Mouse (Mus musculus) liver, embryonic 15.5 days (tissue): ENCODE measurements at regions not wholly inside any gene's neighbourhood (a gene's known extent, or its start where the extent isn't known, plus 50 kb on each side); places are given as distances from the start of the nearest gene placed in this dataset.

ENCODE experiments used
- ATAC-seq: fragments of 200-750 bp; cut with Nextera tagmentation; 2 replicates; pipeline ENCODE4 v1.8.0; 2017; ENCODE audit warnings: moderate number of reproducible peaks, mild to moderate bottlenecking, moderate library complexity; ENCODE audit not compliant: insufficient read depth
- H3K27ac ChIP-seq: fragments of 300-500 bp; sonication (generic); replicated peaks from 2 replicates; pipeline ENCODE4 v1.5.1; 2015; ENCODE audit warnings: mild to moderate bottlenecking, inconsistent platforms
- H3K27me3 ChIP-seq: fragments of 300-500 bp; sonication (generic); 2 replicates; pipeline ENCODE4 v1.6.1; 2015; ENCODE audit warnings: mild to moderate bottlenecking, inconsistent platforms
- H3K36me3 ChIP-seq: fragments of 300-500 bp; sonication (generic); replicated peaks from 2 replicates; pipeline ENCODE4 v1.6.1; 2015; ENCODE audit warnings: moderate library complexity, mild to moderate bottlenecking, inconsistent platforms
- H3K4me1 ChIP-seq: fragments of 300-500 bp; sonication (generic); replicated peaks from 2 replicates; pipeline ENCODE4 v1.6.1; 2015; ENCODE audit warnings: inconsistent platforms
- H3K4me2 ChIP-seq: fragments of 300-500 bp; sonication (generic); 2 replicates; pipeline ENCODE4 v1.6.1; 2015; ENCODE audit warnings: moderate library complexity, mild to moderate bottlenecking, inconsistent platforms
- H3K4me3 ChIP-seq: fragments of 300-500 bp; sonication (generic); replicated peaks from 2 replicates; pipeline ENCODE4 v1.5.1; 2015; ENCODE audit warnings: mild to moderate bottlenecking, inconsistent platforms
- H3K9ac ChIP-seq: fragments of 300-500 bp; sonication (generic); 2 replicates; pipeline ENCODE4 v1.6.1; 2015; ENCODE audit warnings: moderate library complexity, mild to moderate bottlenecking, inconsistent platforms
- H3K9me3 ChIP-seq: fragments of 300-500 bp; sonication (generic); replicated peaks from 2 replicates; pipeline ENCODE4 v1.6.1; 2016; ENCODE audit warnings: inconsistent platforms
- WGBS: fragments of 180-500 bp; shearing (Covaris S2); methylation state at CpG from one replicate; pipeline ENCODE4 v1.1.7; 2015; ENCODE audit warnings: mixed read lengths; ENCODE audit not compliant: insufficient replicate concordance; 5-methylcytosine and 5-hydroxymethylcytosine counted together

- H3K9ac ChIP-seq, result no peak overlapping the region
- peak; percentile 98 for ATAC-seq
- no peaks in the 10 kb centered on the region for H3K27me3 ChIP-seq
- 0 out of 2 replicates have a peak overlapping the region, but pooled peaks have one; percentile 29 for H3K27ac ChIP-seq
- H3K4me3 ChIP-seq, result no peak overlapping the region
- peaks cover 26% of the 10 kb centered on the region for H3K4me1 ChIP-seq
- no peaks in the 10 kb centered on the region for H3K9me3 ChIP-seq
- 29% methylated on average over 3 of the region's 3 CpGs for WGBS
- no peaks in the 10 kb centered on the region for H3K36me3 ChIP-seq
- peak overlapping the region; percentile 47 for H3K4me2 ChIP-seq
Measured at GRCm38 (mm10) chr1:55946786-55947549, 541.2 kb downstream of the Plcl1 start.

- H3K27me3 ChIP-seq, result no peaks in the 10 kb centered on the region
- no peak overlapping the region for H3K9ac ChIP-seq
- 0 out of 2 replicates have a peak overlapping the region, but pooled peaks have one; percentile 45 for H3K27ac ChIP-seq
- H3K4me2 ChIP-seq, result no peak overlapping the region
- H3K36me3 ChIP-seq, result no peaks in the 10 kb centered on the region
- no peak for ATAC-seq
- WGBS, result 74% methylated on average over 5 of the region's 5 CpGs
- H3K4me1 ChIP-seq, result peaks cover 27% of the 10 kb centered on the region
- H3K9me3 ChIP-seq, result no peaks in the 10 kb centered on the region
- H3K4me3 ChIP-seq, result no peak overlapping the region
Measured at GRCm38 (mm10) chr1:55947618-55948283, 542.0 kb downstream of the Plcl1 start.

- Histone ChIP-seq H3K9ac (no peak overlapping the region), H3K4me3 (no peak overlapping the region), H3K27ac (no peak overlapping the region), H3K27me3 (no peaks in the 10 kb centered on the region), H3K4me2 (no peak overlapping the region), H3K9me3 (no peaks in the 10 kb centered on the region), H3K36me3 (no peaks in the 10 kb centered on the region), H3K4me1 (peaks cover 27% of the 10 kb centered on the region)
- WGBS, result 74% methylated on average over 4 of the region's 4 CpGs
- no peak for ATAC-seq
Measured at GRCm38 (mm10) chr1:55949606-55950005, 543.9 kb downstream of the Plcl1 start.

- no peaks in the 10 kb centered on the region for H3K9me3 ChIP-seq
- no peaks in the 10 kb centered on the region for H3K36me3 ChIP-seq
- peaks cover 4% of the 10 kb centered on the region; the same call in 1 of the 2 replicates for H3K4me1 ChIP-seq
- no peak overlapping the region for H3K27ac ChIP-seq
- no peak overlapping the region for H3K4me3 ChIP-seq
- H3K9ac ChIP-seq, result no peak overlapping the region
- 59% methylated on average over 11 of the region's 11 CpGs for WGBS
- no peaks in the 10 kb centered on the region for H3K27me3 ChIP-seq
- peak overlapping the region; percentile 23; the same call in 1 of the 2 replicates for H3K4me2 ChIP-seq
- no peak for ATAC-seq
Measured at GRCm38 (mm10) chr1:55957804-55958445, 552.2 kb downstream of the Plcl1 start.

- Histone ChIP-seq H3K36me3 (no peaks in the 10 kb centered on the region), H3K9me3 (no peaks in the 10 kb centered on the region), H3K27me3 (no peaks in the 10 kb centered on the region), H3K4me2 (no peak overlapping the region), H3K4me1 (peaks cover 4% of the 10 kb centered on the region; the same call in 1 of the 2 replicates), H3K27ac (no peak overlapping the region), H3K4me3 (no peak overlapping the region), H3K9ac (no peak overlapping the region)
- 22% methylated on average over 6 of the region's 6 CpGs for WGBS
- no peak for ATAC-seq
Measured at GRCm38 (mm10) chr1:55960291-55960690, 554.6 kb downstream of the Plcl1 start.

GRCm38 (mm10) chr1:55963867-55964266 lies 558.1 kb downstream of the Plcl1 start:
- Histone ChIP-seq H3K4me1 (peaks cover 4% of the 10 kb centered on the region; the same call in 1 of the 2 replicates), H3K9me3 (no peaks in the 10 kb centered on the region), H3K36me3 (no peaks in the 10 kb centered on the region), H3K27me3 (no peaks in the 10 kb centered on the region), H3K9ac (no peak overlapping the region), H3K4me3 (no peak overlapping the region), H3K27ac (no peak overlapping the region), H3K4me2 (no peak overlapping the region)
- 63% methylated on average over 5 of the region's 5 CpGs for WGBS
- ATAC-seq, result no peak

GRCm38 (mm10) chr1:55966273-55966672 lies 560.6 kb downstream of the Plcl1 start:
- Histone ChIP-seq H3K27ac (no peak overlapping the region), H3K9me3 (no peaks in the 10 kb centered on the region)
- WGBS, result 70% methylated on average over 2 of the region's 2 CpGs

GRCm38 (mm10) chr1:55967869-55968268 lies 562.1 kb downstream of the Plcl1 start:
- no peak for ATAC-seq

More at GRCm38 (mm10) chr1:55966273-55966672, 560.6 kb downstream of the Plcl1 start:
- ATAC-seq, result no peak
- no peaks in the 10 kb centered on the region for H3K27me3 ChIP-seq
- H3K4me3 ChIP-seq, result no peak overlapping the region
- H3K9ac ChIP-seq, result no peak overlapping the region
- no peaks in the 10 kb centered on the region for H3K36me3 ChIP-seq
- H3K4me1 ChIP-seq, result no peaks in the 10 kb centered on the region
- no peak overlapping the region for H3K4me2 ChIP-seq

GRCm38 (mm10) chr1:55977796-55978195 lies 572.1 kb downstream of the Plcl1 start:
- H3K36me3 ChIP-seq, result no peaks in the 10 kb centered on the region
- 67% methylated on average over 3 of the region's 3 CpGs for WGBS
- no peak overlapping the region for H3K27ac ChIP-seq
- no peak overlapping the region for H3K4me2 ChIP-seq
- H3K9me3 ChIP-seq, result no peaks in the 10 kb centered on the region
- no peaks in the 10 kb centered on the region for H3K4me1 ChIP-seq
- no peak overlapping the region for H3K4me3 ChIP-seq
- ATAC-seq, result no peak
- no peak overlapping the region for H3K9ac ChIP-seq
- no peaks in the 10 kb centered on the region for H3K27me3 ChIP-seq

More at GRCm38 (mm10) chr1:55967869-55968268, 562.1 kb downstream of the Plcl1 start:
- Histone ChIP-seq H3K4me2 (no peak overlapping the region), H3K27ac (no peak overlapping the region), H3K36me3 (no peaks in the 10 kb centered on the region), H3K9ac (no peak overlapping the region), H3K4me1 (no peaks in the 10 kb centered on the region), H3K9me3 (no peaks in the 10 kb centered on the region), H3K4me3 (no peak overlapping the region), H3K27me3 (no peaks in the 10 kb centered on the region)
- 76% methylated on average over 7 of the region's 7 CpGs for WGBS

GRCm38 (mm10) chr1:55983522-55984066 lies 577.9 kb downstream of the Plcl1 start:
- H3K9ac ChIP-seq, result no peak overlapping the region
- no peak overlapping the region for H3K4me2 ChIP-seq
- H3K27me3 ChIP-seq, result no peaks in the 10 kb centered on the region
- ATAC-seq, result no peak
- H3K4me3 ChIP-seq, result no peak overlapping the region
- no peak overlapping the region for H3K27ac ChIP-seq
- WGBS, result 42% methylated on average over 5 of the region's 5 CpGs
- H3K9me3 ChIP-seq, result no peaks in the 10 kb centered on the region
- H3K4me1 ChIP-seq, result no peaks in the 10 kb centered on the region
- no peaks in the 10 kb centered on the region for H3K36me3 ChIP-seq

GRCm38 (mm10) chr1:55997074-55997473 lies 591.4 kb downstream of the Plcl1 start:
- no peak for ATAC-seq
- no peak overlapping the region for H3K27ac ChIP-seq
- WGBS, result 62% methylated on average over 6 of the region's 6 CpGs

More at GRCm38 (mm10) chr1:55997074-55997473, 591.4 kb downstream of the Plcl1 start:
- Histone ChIP-seq H3K4me1 (no peaks in the 10 kb centered on the region), H3K4me2 (no peak overlapping the region), H3K9ac (no peak overlapping the region), H3K9me3 (no peaks in the 10 kb centered on the region), H3K4me3 (no peak overlapping the region), H3K27me3 (no peaks in the 10 kb centered on the region), H3K36me3 (no peaks in the 10 kb centered on the region)
